Mouse (Mus musculus) kidney, postnatal 0 days (tissue): ENCODE measurements around the gene Mdm4. TPM values are rescaled to one million over a fixed set of nuclear protein-coding genes. Genes with fewer than 3 reads are reported as not detected.

ENCODE experiments used
- ATAC-seq: fragments of 200-750 bp; cut with Nextera tagmentation; replicated peaks from 2 replicates; pipeline ENCODE4 v1.8.0; 2017; ENCODE audit warnings: low read depth, moderate number of reproducible peaks, moderate TSS enrichment, moderate library complexity; ENCODE audit not compliant: low FRiP score
- DNase-seq: peaks from one replicate; pipeline ENCODE4 v3.0.0-alpha.2; 2016; ENCODE audit warnings: low spot score
- H3K27ac ChIP-seq: fragments of 300-500 bp; sonication (generic); 2 replicates; pipeline ENCODE4 v1.5.1; 2014; ENCODE audit warnings: mild to moderate bottlenecking
- H3K27me3 ChIP-seq: fragments of 300-500 bp; sonication (generic); 2 replicates; pipeline ENCODE4 v1.6.1; 2014; ENCODE audit warnings: low read length, mixed read lengths; ENCODE audit not compliant: insufficient read depth
- H3K36me3 ChIP-seq: fragments of 300-500 bp; sonication (generic); 2 replicates; pipeline ENCODE4 v1.6.1; 2014; ENCODE audit warnings: low read length, mixed read lengths; ENCODE audit not compliant: insufficient read depth
- H3K4me1 ChIP-seq: fragments of 300-500 bp; sonication (generic); replicated peaks from 2 replicates; pipeline ENCODE4 v1.6.1; 2014; ENCODE audit warnings: antibody characterized with exemption, low read length, mixed read lengths; ENCODE audit not compliant: insufficient read depth
- H3K4me2 ChIP-seq: fragments of 300-500 bp; sonication (generic); 2 replicates; pipeline ENCODE4 v1.6.1; 2014; ENCODE audit warnings: mild to moderate bottlenecking, low read length, moderate library complexity, mixed read lengths
- H3K4me3 ChIP-seq: fragments of 300-500 bp; sonication (generic); replicated peaks from 2 replicates; pipeline ENCODE4 v1.5.1; 2014; ENCODE audit warnings: low read depth, low read length
- H3K9ac ChIP-seq: fragments of 300-500 bp; sonication (generic); 2 replicates; pipeline ENCODE4 v1.6.1; 2014; ENCODE audit warnings: low read depth, low read length
- H3K9me3 ChIP-seq: fragments of 300-500 bp; sonication (generic); replicated peaks from 2 replicates; pipeline ENCODE4 v1.6.1; 2016; ENCODE audit warnings: low read length, inconsistent platforms, mixed read lengths
- CTCF ChIP-seq: IDR thresholded peaks from 2 replicates; pipeline ENCODE4 v1.5.1; 2016; ENCODE audit warnings: antibody characterized with exemption, low read depth, mild to moderate bottlenecking, moderate library complexity
- WGBS: fragments of 180-500 bp; shearing (Covaris S2); extraction: QIAGEN DNeasy Blood & Tissue Kit; methylation state at CpG from one replicate; pipeline ENCODE4 v1.1.7; 2014; 5-methylcytosine and 5-hydroxymethylcytosine counted together
- polyA plus RNA-seq: library from polyadenylated mRNA; unstranded; fragments of >200 nt; fragmentation: Nextera tagmentation; extraction: Ambion mirVana; gene quantifications from 2 replicates; pipeline ENCODE4 v1.2.1, GENCODE M21; 2015

Gene Mdm4
- polyA plus RNA-seq, 1 experiment from 2014 or later: 16.7 TPM

- Histone ChIP-seq H3K36me3 (no peaks in the 10 kb centered on the region), H3K27me3 (no peaks in the 10 kb centered on the region), H3K9ac (no peak overlapping the region), H3K4me3 (no peak overlapping the region), H3K27ac (no peak overlapping the region), H3K9me3 (no peaks in the 10 kb centered on the region), H3K4me2 (no peak overlapping the region), H3K4me1 (no peaks in the 10 kb centered on the region; the same call in 1 of the 2 replicates)
- no peak for TF ChIP-seq CTCF
- DNase-seq (no peak), ATAC-seq (no peak)
- WGBS: 68% methylated on average over 6 of the region's 6 CpGs
Measured at GRCm38 (mm10) chr1:133075651-133076400, 45.5 kb upstream of the Mdm4 start.

- WGBS: 89% methylated on average over 13 of the region's 13 CpGs
Measured at GRCm38 (mm10) chr1:133074541-133074940, 44.2 kb upstream of the Mdm4 start.

GRCm38 (mm10) chr1:133073327-133073856 is 43.0 kb upstream of the Mdm4 start:
- DNase-seq (no peak), ATAC-seq (0 out of 2 replicates have a peak, but pooled peaks have one; percentile 22)
- H3K9ac ChIP-seq: no peak overlapping the region
- no peaks in the 10 kb centered on the region for H3K36me3 ChIP-seq
- no peak overlapping the region for H3K4me3 ChIP-seq
- no peaks in the 10 kb centered on the region for H3K27me3 ChIP-seq
- 65% methylated on average over 9 of the region's 9 CpGs for WGBS
- H3K27ac ChIP-seq: peak overlapping the region; percentile 67
- H3K4me1 ChIP-seq: no peaks in the 10 kb centered on the region; the same call in 1 of the 2 replicates
- H3K9me3 ChIP-seq: no peaks in the 10 kb centered on the region
- TF ChIP-seq CTCF: no peak
- H3K4me2 ChIP-seq: no peak overlapping the region

More at GRCm38 (mm10) chr1:133074541-133074940, 44.2 kb upstream of the Mdm4 start:
- Histone ChIP-seq H3K4me3 (no peak overlapping the region), H3K36me3 (no peaks in the 10 kb centered on the region), H3K4me1 (no peaks in the 10 kb centered on the region; the same call in 1 of the 2 replicates), H3K27ac (peak overlapping the region; percentile 67), H3K9me3 (no peaks in the 10 kb centered on the region), H3K9ac (no peak overlapping the region), H3K27me3 (no peaks in the 10 kb centered on the region), H3K4me2 (no peak overlapping the region)
- ATAC-seq (no peak), DNase-seq (no peak)
- TF ChIP-seq CTCF: no peak

- Histone ChIP-seq H3K9me3 (no peaks in the 10 kb centered on the region), H3K9ac (no peak overlapping the region), H3K4me3 (no peak overlapping the region), H3K27ac (peak overlapping the region; percentile 78; the same call in 1 of the 2 replicates), H3K27me3 (no peaks in the 10 kb centered on the region), H3K4me1 (no peaks in the 10 kb centered on the region; the same call in 1 of the 2 replicates), H3K4me2 (no peak overlapping the region), H3K36me3 (0 out of 2 replicates have a peak, but pooled peaks cover 4% of the 10 kb centered on the region)
- WGBS: 74% methylated on average over 16 of the region's 16 CpGs
- no peak for TF ChIP-seq CTCF
- DNase-seq: no peak
- ATAC-seq: no peak
Measured at GRCm38 (mm10) chr1:133071666-133072381, 41.5 kb upstream of the Mdm4 start.

- no peak overlapping the region for H3K9ac ChIP-seq
- peak overlapping the region; percentile 3; the same call in 1 of the 2 replicates for H3K27ac ChIP-seq
- no peak overlapping the region for H3K4me3 ChIP-seq
- ATAC-seq (no peak), DNase-seq (peak; percentile 55)
- WGBS: 38% methylated on average over 5 of the region's 5 CpGs
- H3K27me3 ChIP-seq: no peaks in the 10 kb centered on the region
- 0 out of 2 replicates have a peak, but pooled peaks cover 7% of the 10 kb centered on the region for H3K36me3 ChIP-seq
- no peaks in the 10 kb centered on the region for H3K4me1 ChIP-seq
- no peak overlapping the region for H3K4me2 ChIP-seq
- H3K9me3 ChIP-seq: no peaks in the 10 kb centered on the region
- no peak for TF ChIP-seq CTCF
Measured at GRCm38 (mm10) chr1:133070157-133070556, 39.8 kb upstream of the Mdm4 start.
